Mouse (Mus musculus) hindlimb bud, embryonic 11.5 days (tissue): ENCODE data around the gene Cyb5rl.

ENCODE experiments used
- DNase-seq: peaks from one replicate; pipeline ENCODE4 v3.0.0-alpha.2; 2012; ENCODE audit warnings: low read depth, low spot score; ENCODE audit errors: extremely low spot score

The Cyb5rl gene

DNA sequence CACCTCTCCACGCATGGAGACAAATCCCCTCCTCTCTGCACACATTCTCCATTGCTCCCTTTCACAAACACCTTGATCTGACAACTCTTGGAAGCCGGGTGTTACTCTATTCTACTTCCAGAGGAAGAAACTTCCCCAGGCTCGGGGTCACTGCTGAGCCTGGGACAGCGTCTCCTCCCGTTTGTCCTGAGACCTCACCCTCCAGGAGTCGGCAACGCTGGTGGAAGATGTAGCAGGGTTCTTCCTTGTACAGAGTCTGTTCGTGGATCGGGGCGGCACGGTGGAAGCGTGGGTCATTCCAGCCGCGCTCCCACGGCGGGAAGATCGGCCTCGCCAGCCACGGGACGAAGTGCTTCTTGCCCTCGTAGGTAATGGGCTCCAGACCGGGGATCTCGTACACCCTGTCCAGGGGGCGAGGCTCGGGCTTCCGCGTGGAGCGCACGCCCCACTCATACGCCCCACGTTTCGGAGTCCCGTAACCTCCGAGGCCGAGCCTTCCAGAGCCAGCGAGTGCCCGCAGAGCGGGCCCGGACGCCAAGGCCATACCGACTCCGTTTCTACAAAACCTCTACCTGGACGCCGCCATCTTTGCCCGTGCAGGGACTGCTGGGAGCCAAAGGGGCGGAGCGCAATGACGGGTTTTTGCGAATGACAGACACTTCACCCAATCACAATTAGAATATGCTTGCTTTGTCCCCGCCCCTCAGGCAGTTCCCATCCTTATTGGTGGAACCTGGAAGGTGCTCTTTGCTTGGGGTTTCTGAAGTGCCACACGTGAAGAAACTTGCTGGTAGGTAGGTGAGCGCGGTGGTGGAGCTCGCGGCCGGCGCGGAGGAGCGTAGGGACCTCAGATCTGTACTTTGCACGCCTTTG is at the start of gene Cyb5rl, which contains the start of gene Mrpl37:
TSS of gene Cyb5rl (plus strand) at position 737 of the 873 bp plus-strand sequence.
TSS of gene Mrpl37 (minus strand) at position 617 of the 873 bp plus-strand sequence.
- peak; percentile 98 for DNase-seq

DNA sequence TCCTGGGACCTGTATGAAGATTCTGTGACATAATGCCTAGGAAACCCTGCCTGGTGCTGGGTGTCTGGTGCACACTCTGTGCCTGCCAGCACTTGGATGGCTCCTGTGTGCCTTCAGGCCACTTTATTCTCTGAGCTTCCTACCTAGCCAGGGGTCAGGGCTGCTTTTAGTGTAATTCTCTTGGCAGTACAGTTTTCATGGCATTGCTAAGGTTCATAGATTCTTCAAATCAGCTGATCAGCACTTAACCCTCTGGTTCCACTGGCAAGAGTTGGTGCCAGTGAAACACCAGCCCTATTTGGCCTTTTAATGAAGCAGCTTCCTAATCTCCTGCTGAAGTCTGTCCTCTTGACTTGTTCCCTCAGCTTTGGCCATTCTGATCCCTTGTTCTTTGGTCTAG is 49.5 kb upstream of the Cyb5rl start:
- no peak for DNase-seq

- no peak for DNase-seq
These were observed 48.3 kb upstream of the Cyb5rl start for GRCm38 (mm10) chr4:107018521-107018920.

- no peak for DNase-seq
These were observed 47.8 kb upstream of the Cyb5rl start for GRCm38 (mm10) chr4:107019027-107019426.

DNA sequence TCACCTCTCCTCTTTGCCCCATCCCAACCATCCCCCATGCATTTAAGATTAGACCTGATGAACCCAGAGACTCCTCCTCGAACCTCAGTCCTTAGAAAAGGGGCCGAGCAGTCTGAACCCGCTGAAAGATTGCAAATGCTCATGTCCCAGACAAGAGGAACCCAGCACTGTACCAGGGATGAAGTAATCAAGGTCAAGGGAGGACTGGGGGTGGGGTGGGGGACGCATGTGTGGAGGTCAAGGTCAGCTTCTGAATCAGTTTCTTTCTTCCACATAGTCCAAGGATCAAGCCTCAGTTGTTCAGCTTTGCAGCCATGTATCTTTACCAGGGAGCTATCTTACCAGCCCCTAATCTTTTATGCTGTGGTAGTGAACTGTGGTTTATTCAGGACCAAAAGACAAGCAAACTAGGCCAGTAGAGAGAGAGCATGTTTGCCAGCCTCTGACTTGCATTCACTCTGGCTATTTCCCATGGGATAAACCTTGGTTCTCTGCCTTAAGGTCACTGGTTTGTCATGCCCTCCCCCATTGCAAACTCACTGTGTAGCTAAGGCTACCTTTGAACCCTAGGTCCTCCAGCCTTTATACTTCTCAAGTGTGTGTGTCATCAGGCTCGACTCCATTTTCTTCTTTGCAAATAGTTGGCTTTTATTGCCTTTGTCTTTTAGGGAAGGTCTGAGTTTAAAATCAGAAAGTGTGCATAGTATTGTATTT is 46.3 kb upstream of the Cyb5rl start:
- no peak for DNase-seq

DNA sequence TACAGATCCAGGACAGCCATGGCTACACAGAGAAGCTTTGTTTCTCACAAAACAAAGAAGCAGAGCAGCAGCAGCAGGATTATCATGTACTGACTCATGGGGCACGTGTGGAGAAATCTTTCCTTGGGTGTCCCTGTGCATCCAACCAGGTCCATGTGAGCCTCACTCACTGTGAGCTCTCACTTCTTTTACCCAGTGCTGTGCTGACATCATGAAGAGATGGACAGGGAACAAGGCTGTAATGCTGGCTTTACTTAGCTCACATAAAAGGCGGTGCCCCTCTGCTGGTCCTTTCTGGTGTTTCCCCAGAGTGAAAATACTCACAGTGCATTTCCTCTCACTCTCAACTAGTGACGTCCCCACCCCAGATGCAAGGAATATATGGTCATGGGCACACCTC is 45.3 kb upstream of the Cyb5rl start:
- no peak for DNase-seq

DNA sequence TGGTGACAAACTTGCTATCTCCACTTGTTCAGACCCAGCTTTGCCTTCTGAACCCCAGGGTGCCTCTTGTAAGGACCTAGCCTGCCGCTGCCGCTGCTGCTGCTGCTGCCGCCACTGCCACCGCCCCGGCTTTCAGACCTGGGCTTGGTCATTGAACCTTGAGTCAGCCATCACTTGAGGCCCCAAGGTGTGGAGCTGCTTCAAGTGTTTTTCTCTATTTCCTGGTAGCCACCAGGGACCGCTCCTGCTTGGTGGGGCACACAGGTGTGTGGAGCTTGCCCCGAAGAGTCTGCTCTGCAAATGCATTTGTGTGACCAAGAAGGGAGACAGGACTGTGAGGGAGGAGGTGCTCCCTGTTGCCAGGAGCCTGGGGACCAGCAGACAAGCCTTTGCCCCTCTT is 41.9 kb upstream of the Cyb5rl start:
- DNase-seq = no peak

- DNase-seq = no peak
These were observed 41.4 kb upstream of the Cyb5rl start for GRCm38 (mm10) chr4:107025369-107025768.

DNA sequence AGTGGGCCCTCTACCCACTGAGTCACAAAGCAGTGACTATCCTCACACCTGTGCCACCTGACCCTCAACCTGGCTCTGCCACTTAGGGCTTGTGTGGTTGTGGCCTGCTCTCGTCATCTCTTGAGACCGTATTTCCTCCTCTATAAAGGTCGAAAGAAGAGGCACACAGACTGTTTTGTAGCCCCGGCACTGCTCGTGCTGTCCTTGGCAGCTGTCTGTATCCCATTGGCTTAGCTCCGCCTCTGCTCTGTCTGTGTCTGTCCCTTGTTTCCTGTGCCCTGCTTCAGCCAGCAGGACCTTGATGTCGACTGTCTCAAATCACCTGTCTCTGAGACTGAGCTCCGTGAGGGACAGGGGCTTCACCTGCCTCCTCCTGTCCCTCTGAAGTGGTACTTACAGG is 40.3 kb upstream of the Cyb5rl start:
- DNase-seq = no peak

DNA sequence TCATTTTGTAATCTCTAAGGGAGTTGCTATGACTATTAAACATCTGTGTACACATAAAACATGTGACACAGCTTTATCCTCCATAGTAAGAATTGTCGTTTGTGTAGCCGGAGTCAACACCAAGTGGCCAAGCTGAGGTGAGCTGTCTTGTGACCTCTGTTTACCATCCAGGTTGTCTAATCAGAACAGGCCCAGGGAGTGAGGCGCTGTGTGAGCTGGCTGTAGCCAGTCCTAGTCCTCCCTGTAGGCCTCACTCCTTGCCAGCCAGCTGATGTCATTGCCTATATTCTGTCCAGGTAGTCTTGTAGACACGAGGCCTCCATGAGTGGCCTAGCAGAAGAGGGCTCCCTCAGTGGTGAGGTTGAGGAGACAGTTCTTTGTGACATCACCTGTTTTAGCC is 31.1 kb upstream of the Cyb5rl start:
- DNase-seq = no peak

- no peak for DNase-seq
These were observed 29.8 kb upstream of the Cyb5rl start for GRCm38 (mm10) chr4:107036985-107037384.

GRCm38 (mm10) chr4:107038303-107038702 is 28.5 kb upstream of the Cyb5rl start:
- DNase-seq = no peak

- DNase-seq = no peak
These were observed 27.5 kb upstream of the Cyb5rl start for GRCm38 (mm10) chr4:107039270-107039669.

GRCm38 (mm10) chr4:107042304-107042703 is 24.5 kb upstream of the Cyb5rl start:
- DNase-seq = no peak

DNA sequence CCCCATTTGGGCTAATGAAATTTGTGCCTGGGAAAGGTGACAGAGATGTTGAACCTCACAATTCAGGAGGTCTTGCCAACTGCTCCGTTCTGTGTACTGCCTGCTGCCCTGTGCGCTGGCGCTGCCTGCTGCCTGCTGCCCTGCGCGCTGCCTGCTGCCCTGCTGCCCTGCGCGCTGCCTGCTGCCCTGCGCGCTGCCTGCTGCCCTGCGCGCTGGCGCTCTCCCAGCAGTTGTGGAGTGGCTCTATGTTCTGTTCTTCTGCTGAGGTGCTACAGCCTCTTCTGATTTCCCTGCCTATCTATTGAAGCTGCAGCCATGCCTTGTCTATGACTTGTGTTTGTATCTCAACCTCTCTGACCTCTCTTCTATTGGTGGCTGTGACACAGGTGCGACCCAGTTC is 21.6 kb upstream of the Cyb5rl start:
- DNase-seq = no peak

DNA sequence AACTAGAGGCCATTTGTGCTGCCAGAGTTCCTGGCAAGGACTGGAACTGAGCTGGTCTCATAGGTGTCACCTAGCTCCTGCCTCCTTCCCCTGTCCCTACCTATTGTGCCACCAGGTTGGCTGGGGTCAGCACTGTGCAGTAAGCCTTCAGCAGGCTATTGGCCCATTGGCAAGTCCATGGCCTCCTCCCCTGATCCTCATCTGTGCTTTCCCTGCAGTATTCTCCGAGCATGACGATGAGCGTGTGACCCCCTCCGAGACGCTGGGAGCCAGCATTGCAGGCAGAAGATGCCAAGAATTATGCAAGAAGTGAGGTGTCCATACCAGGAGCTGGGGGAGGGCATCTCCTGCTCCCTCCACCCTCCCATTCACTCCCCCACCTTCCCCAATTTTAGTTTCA is 19.0 kb upstream of the Cyb5rl start:
- no peak for DNase-seq

GRCm38 (mm10) chr4:107048568-107049162 is 18.1 kb upstream of the Cyb5rl start:
- no peak for DNase-seq

- DNase-seq = no peak
These were observed 14.9 kb upstream of the Cyb5rl start for GRCm38 (mm10) chr4:107051889-107052288.

DNA sequence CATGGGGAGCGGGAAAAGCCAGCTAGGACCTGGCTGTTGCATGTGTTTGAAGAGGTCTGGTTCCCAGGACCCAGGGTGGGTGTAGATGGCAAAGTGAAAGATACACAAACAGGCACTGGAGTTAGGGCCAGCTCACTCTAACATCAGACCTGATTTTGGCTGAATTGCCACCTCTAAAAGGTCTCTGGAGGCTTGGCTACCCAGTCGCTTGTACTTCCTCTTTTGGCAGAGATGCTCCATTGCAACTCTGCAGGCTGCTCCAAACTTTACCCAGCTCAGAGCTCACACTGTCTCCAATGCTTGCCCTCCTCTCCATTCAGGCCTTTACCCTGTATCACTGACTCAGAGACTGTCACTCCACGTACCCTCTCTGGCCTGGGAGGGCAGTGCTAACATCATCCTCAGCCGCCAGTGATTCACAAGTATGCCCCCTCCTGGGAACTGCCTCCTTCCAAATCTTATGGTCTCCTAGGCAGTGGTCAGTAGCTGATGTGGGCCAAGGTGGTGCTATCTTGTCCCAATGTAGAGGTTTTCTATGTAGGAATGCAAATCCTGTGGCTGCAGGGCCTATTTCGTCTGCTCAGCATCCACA is 13.7 kb upstream of the Cyb5rl start:
- DNase-seq = no peak

GRCm38 (mm10) chr4:107056088-107056487 is 10.7 kb upstream of the Cyb5rl start:
- DNase-seq = no peak

DNA sequence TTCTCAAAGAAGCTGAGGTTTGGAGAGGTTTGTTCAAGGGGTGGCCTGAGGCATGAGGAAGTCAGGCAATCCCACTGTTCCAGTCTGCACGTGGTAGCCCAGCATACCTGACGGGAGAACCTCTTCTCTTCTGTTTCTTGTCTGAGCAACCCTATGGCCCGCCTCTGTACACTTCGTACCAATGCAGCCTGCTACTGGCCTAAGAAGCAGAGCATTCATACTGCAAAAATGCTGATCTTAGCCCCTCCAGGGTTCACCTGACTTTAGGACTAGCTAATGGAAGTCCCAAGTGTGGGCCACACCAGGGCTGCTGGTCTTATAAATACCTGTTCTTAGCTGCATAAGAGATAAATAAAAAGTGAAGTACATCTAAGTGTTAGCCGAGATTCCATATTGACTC is 8.4 kb upstream of the Cyb5rl start:
- DNase-seq = no peak
